Mouse (Mus musculus): Measurements from ENCODE around the gene Mettl22. TPM values are rescaled to one million over a fixed set of nuclear protein-coding genes. Genes with fewer than 3 reads are reported as not detected.

The Mettl22 gene
- polyA plus RNA-seq, 1 experiment from 2014 or later = 22.3 TPM

GRCm38 (mm10) chr16:8520525-8520924 lies 49.9 kb downstream of the Mettl22 start:
- H3K27ac ChIP-seq (ENCODE audit: low read depth, low read length) = no peak overlapping the region

GRCm38 (mm10) chr16:8521322-8521721 lies 50.7 kb downstream of the Mettl22 start:
- Histone ChIP-seq H3K4me1 (replicated peaks; ENCODE audit: control insufficient read depth, insufficient read depth, low read length) (peaks cover 3% of the 10 kb centered on the region; the same call in 1 of the 2 replicates), H3K36me3 (ENCODE audit: control insufficient read depth, insufficient read depth, low read length) (no peaks in the 10 kb centered on the region), H3K27ac (ENCODE audit: low read depth, low read length) (no peak overlapping the region), H3K9ac (ENCODE audit: low read depth, low read length) (no peak overlapping the region), H3K4me2 (no peak overlapping the region), H3K4me3 (ENCODE audit: low read depth, low read length) (no peak overlapping the region), H3K27me3 (replicated peaks; ENCODE audit: control insufficient read depth, insufficient read depth, low read length) (no peaks in the 10 kb centered on the region), H3K9me3 (ENCODE audit: control insufficient read depth, low read length) (no peaks in the 10 kb centered on the region)
- no peak for DNase-seq (ENCODE audit: low spot score)
- no peak for ATAC-seq (replicated peaks; ENCODE audit: low FRiP score)
- WGBS = 57% methylated on average over 4 of the region's 4 CpGs

More at GRCm38 (mm10) chr16:8520525-8520924, 49.9 kb downstream of the Mettl22 start:
- Histone ChIP-seq H3K4me2 (no peak overlapping the region), H3K27me3 (replicated peaks; ENCODE audit: control insufficient read depth, insufficient read depth, low read length) (no peaks in the 10 kb centered on the region), H3K9me3 (ENCODE audit: control insufficient read depth, low read length) (no peaks in the 10 kb centered on the region), H3K4me1 (replicated peaks; ENCODE audit: control insufficient read depth, insufficient read depth, low read length) (no peaks in the 10 kb centered on the region; the same call in 1 of the 2 replicates), H3K9ac (ENCODE audit: low read depth, low read length) (no peak overlapping the region), H3K36me3 (ENCODE audit: control insufficient read depth, insufficient read depth, low read length) (no peaks in the 10 kb centered on the region), H3K4me3 (ENCODE audit: low read depth, low read length) (no peak overlapping the region)
- ATAC-seq (replicated peaks; ENCODE audit: low FRiP score) (no peak), DNase-seq (ENCODE audit: low spot score) (no peak)
- 79% methylated on average over 5 of the region's 5 CpGs for WGBS

- no peak for ATAC-seq (replicated peaks; ENCODE audit: low FRiP score)
- H3K4me2 ChIP-seq = no peak overlapping the region
- H3K36me3 ChIP-seq (ENCODE audit: control insufficient read depth, insufficient read depth, low read length) = no peaks in the 10 kb centered on the region
- no peak overlapping the region for H3K9ac ChIP-seq (ENCODE audit: low read depth, low read length)
- H3K4me1 ChIP-seq (replicated peaks; ENCODE audit: control insufficient read depth, insufficient read depth, low read length) = peaks cover 4% of the 10 kb centered on the region; the same call in 1 of the 2 replicates
- no peak overlapping the region for H3K27ac ChIP-seq (ENCODE audit: low read depth, low read length)
- DNase-seq (ENCODE audit: low spot score) = no peak
- H3K4me3 ChIP-seq (ENCODE audit: low read depth, low read length) = no peak overlapping the region
- no peaks in the 10 kb centered on the region for H3K27me3 ChIP-seq (replicated peaks; ENCODE audit: control insufficient read depth, insufficient read depth, low read length)
- 50% methylated on average over 11 of the region's 11 CpGs for WGBS
- no peaks in the 10 kb centered on the region for H3K9me3 ChIP-seq (ENCODE audit: control insufficient read depth, low read length)
Observed at GRCm38 (mm10) chr16:8523480-8524144, 53.0 kb downstream of the Mettl22 start.

GRCm38 (mm10) chr16:8524163-8524847 lies 53.7 kb downstream of the Mettl22 start:
- Histone ChIP-seq H3K27ac (ENCODE audit: low read depth, low read length) (no peak overlapping the region), H3K9ac (ENCODE audit: low read depth, low read length) (no peak overlapping the region), H3K4me3 (ENCODE audit: low read depth, low read length) (no peak overlapping the region), H3K4me2 (no peak overlapping the region), H3K4me1 (replicated peaks; ENCODE audit: control insufficient read depth, insufficient read depth, low read length) (peaks cover 4% of the 10 kb centered on the region; the same call in 1 of the 2 replicates), H3K9me3 (ENCODE audit: control insufficient read depth, low read length) (no peaks in the 10 kb centered on the region), H3K27me3 (replicated peaks; ENCODE audit: control insufficient read depth, insufficient read depth, low read length) (no peaks in the 10 kb centered on the region), H3K36me3 (ENCODE audit: control insufficient read depth, insufficient read depth, low read length) (no peaks in the 10 kb centered on the region)
- DNase-seq (ENCODE audit: low spot score) (no peak), ATAC-seq (replicated peaks; ENCODE audit: low FRiP score) (no peak)
- 70% methylated on average over 16 of the region's 16 CpGs for WGBS

GRCm38 (mm10) chr16:8525293-8525692 lies 54.7 kb downstream of the Mettl22 start:
- Histone ChIP-seq H3K4me2 (no peak overlapping the region), H3K4me1 (replicated peaks; ENCODE audit: control insufficient read depth, insufficient read depth, low read length) (peaks cover 4% of the 10 kb centered on the region; the same call in 1 of the 2 replicates), H3K36me3 (ENCODE audit: control insufficient read depth, insufficient read depth, low read length) (no peaks in the 10 kb centered on the region), H3K27me3 (replicated peaks; ENCODE audit: control insufficient read depth, insufficient read depth, low read length) (no peaks in the 10 kb centered on the region), H3K9ac (ENCODE audit: low read depth, low read length) (no peak overlapping the region), H3K27ac (ENCODE audit: low read depth, low read length) (no peak overlapping the region), H3K9me3 (ENCODE audit: control insufficient read depth, low read length) (no peaks in the 10 kb centered on the region), H3K4me3 (ENCODE audit: low read depth, low read length) (no peak overlapping the region)
- 61% methylated on average over 3 of the region's 3 CpGs for WGBS
- no peak for ATAC-seq (replicated peaks; ENCODE audit: low FRiP score)
- DNase-seq (ENCODE audit: low spot score) = no peak

GRCm38 (mm10) chr16:8525877-8526276 lies 55.3 kb downstream of the Mettl22 start:
- WGBS = 44% methylated on average over 7 of the region's 7 CpGs
- Histone ChIP-seq H3K9ac (ENCODE audit: low read depth, low read length) (no peak overlapping the region), H3K27ac (ENCODE audit: low read depth, low read length) (no peak overlapping the region), H3K4me2 (no peak overlapping the region), H3K9me3 (ENCODE audit: control insufficient read depth, low read length) (no peaks in the 10 kb centered on the region), H3K27me3 (replicated peaks; ENCODE audit: control insufficient read depth, insufficient read depth, low read length) (no peaks in the 10 kb centered on the region), H3K4me3 (ENCODE audit: low read depth, low read length) (no peak overlapping the region), H3K4me1 (replicated peaks; ENCODE audit: control insufficient read depth, insufficient read depth, low read length) (peaks cover 4% of the 10 kb centered on the region; the same call in 1 of the 2 replicates), H3K36me3 (ENCODE audit: control insufficient read depth, insufficient read depth, low read length) (no peaks in the 10 kb centered on the region)
- ATAC-seq (replicated peaks; ENCODE audit: low FRiP score) (no peak), DNase-seq (ENCODE audit: low spot score) (no peak)

GRCm38 (mm10) chr16:8529389-8529788 lies 58.8 kb downstream of the Mettl22 start:
- Histone ChIP-seq H3K9ac (ENCODE audit: low read depth, low read length) (no peak overlapping the region), H3K4me2 (no peak overlapping the region), H3K36me3 (ENCODE audit: control insufficient read depth, insufficient read depth, low read length) (no peaks in the 10 kb centered on the region), H3K4me3 (ENCODE audit: low read depth, low read length) (no peak overlapping the region), H3K9me3 (ENCODE audit: control insufficient read depth, low read length) (no peaks in the 10 kb centered on the region), H3K4me1 (replicated peaks; ENCODE audit: control insufficient read depth, insufficient read depth, low read length) (peaks cover 4% of the 10 kb centered on the region; the same call in 1 of the 2 replicates), H3K27me3 (replicated peaks; ENCODE audit: control insufficient read depth, insufficient read depth, low read length) (no peaks in the 10 kb centered on the region), H3K27ac (ENCODE audit: low read depth, low read length) (no peak overlapping the region)
- WGBS = 93% methylated on average over 1 of the region's 1 CpGs
- DNase-seq (ENCODE audit: low spot score) (no peak), ATAC-seq (replicated peaks; ENCODE audit: low FRiP score) (no peak)

- 68% methylated on average over 14 of the region's 14 CpGs for WGBS
- no peaks in the 10 kb centered on the region for H3K9me3 ChIP-seq (ENCODE audit: control insufficient read depth, low read length)
Observed at GRCm38 (mm10) chr16:8530018-8530417, 59.4 kb downstream of the Mettl22 start.

More at GRCm38 (mm10) chr16:8530018-8530417, 59.4 kb downstream of the Mettl22 start:
- DNase-seq (ENCODE audit: low spot score) = no peak
- Histone ChIP-seq H3K27ac (ENCODE audit: low read depth, low read length) (no peak overlapping the region), H3K9ac (ENCODE audit: low read depth, low read length) (no peak overlapping the region), H3K36me3 (ENCODE audit: control insufficient read depth, insufficient read depth, low read length) (no peaks in the 10 kb centered on the region), H3K27me3 (replicated peaks; ENCODE audit: control insufficient read depth, insufficient read depth, low read length) (no peaks in the 10 kb centered on the region), H3K4me3 (ENCODE audit: low read depth, low read length) (no peak overlapping the region), H3K4me2 (no peak overlapping the region), H3K4me1 (replicated peaks; ENCODE audit: control insufficient read depth, insufficient read depth, low read length) (peaks cover 4% of the 10 kb centered on the region; the same call in 1 of the 2 replicates)
- ATAC-seq (replicated peaks; ENCODE audit: low FRiP score) = peak; percentile 58

Measured in liver, embryonic 11.5 days (tissue).